Mouse (Mus musculus) neural tube, embryonic 13.5 days (tissue): Measurements from ENCODE around the gene Adam19. TPM values are rescaled to one million over a fixed set of nuclear protein-coding genes. Genes with fewer than 3 reads are reported as not detected.
"Not testable (repeated sequence)": the region's sequence is repeated elsewhere in the genome, so short reads cannot be mapped to it uniquely, and the experiment has no call there.

Experiments used
- ATAC-seq: fragments of 200-750 bp; cut with Nextera tagmentation; 2 replicates; pipeline ENCODE4 v1.8.0; 2017; ENCODE audit warnings: low read depth, mild to moderate bottlenecking, moderate TSS enrichment, moderate library complexity
- H3K27ac ChIP-seq: fragments of 300-500 bp; sonication (generic); replicated peaks from 2 replicates; pipeline ENCODE4 v1.5.1; 2015; ENCODE audit warnings: moderate library complexity, mild to moderate bottlenecking, inconsistent platforms
- H3K27me3 ChIP-seq: fragments of 300-500 bp; sonication (generic); 2 replicates; pipeline ENCODE4 v1.6.1; 2015; ENCODE audit warnings: mild to moderate bottlenecking, inconsistent platforms
- H3K36me3 ChIP-seq: fragments of 300-500 bp; sonication (generic); 2 replicates; pipeline ENCODE4 v1.6.1; 2015; ENCODE audit warnings: mild to moderate bottlenecking, inconsistent platforms
- H3K4me1 ChIP-seq: fragments of 300-500 bp; sonication (generic); replicated peaks from 2 replicates; pipeline ENCODE4 v1.6.1; 2015; ENCODE audit warnings: inconsistent platforms
- H3K4me2 ChIP-seq: fragments of 300-500 bp; sonication (generic); 2 replicates; pipeline ENCODE4 v1.6.1; 2015; ENCODE audit warnings: inconsistent platforms, mild to moderate bottlenecking, moderate library complexity
- H3K4me3 ChIP-seq: fragments of 300-500 bp; sonication (generic); 2 replicates; pipeline ENCODE4 v1.5.1; 2015; ENCODE audit warnings: mild to moderate bottlenecking, inconsistent platforms
- H3K9ac ChIP-seq: fragments of 300-500 bp; sonication (generic); 2 replicates; pipeline ENCODE4 v1.6.1; 2015; ENCODE audit warnings: moderate library complexity, mild to moderate bottlenecking, inconsistent platforms
- H3K9me3 ChIP-seq: fragments of 300-500 bp; sonication (generic); 2 replicates; pipeline ENCODE4 v1.6.1; 2016; ENCODE audit warnings: inconsistent platforms
- WGBS: fragments of 180-500 bp; shearing (Covaris S2); methylation state at CpG from one replicate; pipeline ENCODE4 v1.1.7; 2015; 5-methylcytosine and 5-hydroxymethylcytosine counted together
- microRNA-seq: library from miRNA; unstranded; fragments of <30 nt; microRNA quantifications from one replicate; pipeline ENCODE4, GENCODE M21; 2016
- polyA plus RNA-seq: library from polyadenylated mRNA; unstranded; fragments of >200 nt; fragmentation: Nextera tagmentation; extraction: Ambion mirVana; gene quantifications from 2 replicates; pipeline ENCODE4 v1.2.1, GENCODE M21; 2015

Gene Adam19
- polyA plus RNA-seq, 1 experiment from 2014 or later, result 19.2 TPM

DNA sequence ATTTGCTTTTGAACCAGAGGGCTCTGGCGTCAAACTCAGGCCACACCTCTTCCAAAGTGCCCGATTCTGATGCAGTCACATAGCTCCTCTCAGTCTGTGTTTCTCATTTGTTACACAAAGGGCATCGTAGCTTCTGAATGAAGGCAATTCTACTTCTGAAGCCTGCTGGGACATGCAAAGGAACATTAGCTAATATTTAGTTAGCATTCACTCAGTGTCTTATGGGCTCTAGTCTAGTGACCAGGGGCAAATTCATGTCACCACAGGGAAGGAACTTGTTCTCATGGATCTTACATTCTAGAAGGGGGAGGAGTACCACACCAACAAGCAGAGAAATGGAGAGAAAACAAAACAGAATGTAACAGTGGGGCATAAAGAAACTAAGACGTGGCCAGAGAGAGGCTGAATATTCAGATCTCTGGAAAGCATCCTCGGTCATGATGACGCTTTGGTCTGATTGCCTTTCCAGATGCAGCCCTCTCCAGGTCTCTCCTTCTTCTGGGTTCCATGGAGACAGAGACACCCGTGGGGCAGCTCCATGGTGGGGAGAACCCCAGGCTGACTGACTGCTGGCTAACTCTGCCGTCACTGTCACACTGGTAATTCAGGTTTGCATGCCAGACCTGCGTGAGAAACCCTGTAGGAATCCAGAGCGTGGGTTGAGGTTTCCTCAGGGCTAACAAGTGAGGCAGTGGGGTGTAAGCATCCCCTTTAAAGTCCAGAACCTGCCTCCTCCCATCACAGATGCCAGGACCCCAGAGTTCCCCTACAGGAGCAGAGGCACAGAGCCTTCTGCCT lies 121.7 kb downstream of the Adam19 start:
- Histone ChIP-seq H3K4me1 (no peaks in the 10 kb centered on the region), H3K27me3 (no peaks in the 10 kb centered on the region), H3K4me3 (no peak overlapping the region), H3K9me3 (no peaks in the 10 kb centered on the region), H3K36me3 (no peaks in the 10 kb centered on the region), H3K27ac (no peak overlapping the region), H3K9ac (no peak overlapping the region), H3K4me2 (no peak overlapping the region)
- WGBS, result 72% methylated on average over 10 of the region's 10 CpGs
- no peak for ATAC-seq

DNA sequence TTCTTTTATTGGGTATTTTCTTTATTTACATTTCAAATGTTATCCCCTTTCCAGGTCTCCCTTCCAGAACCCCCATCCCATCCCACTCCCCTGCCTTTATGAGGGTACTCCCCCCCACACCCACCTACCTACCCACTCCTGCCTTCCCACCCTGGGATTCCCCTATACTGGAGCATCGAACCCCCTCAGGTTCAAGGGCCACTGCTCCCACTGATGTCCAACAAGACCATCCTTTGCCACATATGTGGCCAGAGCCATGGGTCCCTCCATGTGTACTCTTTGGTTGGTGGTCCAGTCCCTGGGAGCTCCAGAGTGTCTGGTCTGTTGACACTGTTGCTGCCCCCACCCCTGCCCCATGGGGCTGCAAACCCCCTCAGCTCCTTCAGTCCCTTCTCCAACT lies 126.2 kb downstream of the Adam19 start:
- ATAC-seq, result not testable (repeated sequence)

DNA sequence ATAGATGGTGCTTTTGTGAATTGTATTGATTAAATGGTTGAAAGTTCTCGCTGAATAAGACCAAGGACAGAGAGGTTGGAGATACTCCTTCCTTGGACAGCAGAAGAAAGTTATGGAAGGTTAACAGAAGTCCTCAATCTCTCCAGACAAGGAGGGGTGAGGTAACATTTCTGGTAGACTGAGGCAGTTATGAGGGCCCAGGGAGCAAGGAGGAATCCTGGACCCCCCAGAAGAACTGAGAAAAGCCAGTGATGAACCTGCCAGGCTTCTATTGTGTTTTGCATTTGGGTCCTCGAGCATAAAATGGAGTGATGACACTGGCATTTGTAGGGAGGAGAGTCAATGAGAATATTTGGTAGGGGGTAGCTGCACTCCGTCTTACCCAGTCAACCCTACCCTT lies 129.2 kb downstream of the Adam19 start:
- WGBS, result 67% methylated on average over 3 of the region's 3 CpGs
- no peak for ATAC-seq
- H3K4me1 ChIP-seq, result 0 out of 2 replicates have a peak, but pooled peaks cover 6% of the 10 kb centered on the region
- no peaks in the 10 kb centered on the region for H3K9me3 ChIP-seq
- no peak overlapping the region for H3K4me3 ChIP-seq
- H3K9ac ChIP-seq, result no peak overlapping the region
- no peaks in the 10 kb centered on the region for H3K27me3 ChIP-seq
- H3K36me3 ChIP-seq, result no peaks in the 10 kb centered on the region
- H3K4me2 ChIP-seq, result no peak overlapping the region
- H3K27ac ChIP-seq, result no peak overlapping the region

More for the DNA sequence above, 126.2 kb downstream of the Adam19 start:
- not testable (repeated sequence) for H3K9me3 ChIP-seq, H3K4me2 ChIP-seq, H3K4me3 ChIP-seq, H3K27me3 ChIP-seq, H3K36me3 ChIP-seq, H3K4me1 ChIP-seq, H3K9ac ChIP-seq, H3K27ac ChIP-seq
- WGBS, result 88% methylated on average over 1 of the region's 1 CpGs

DNA sequence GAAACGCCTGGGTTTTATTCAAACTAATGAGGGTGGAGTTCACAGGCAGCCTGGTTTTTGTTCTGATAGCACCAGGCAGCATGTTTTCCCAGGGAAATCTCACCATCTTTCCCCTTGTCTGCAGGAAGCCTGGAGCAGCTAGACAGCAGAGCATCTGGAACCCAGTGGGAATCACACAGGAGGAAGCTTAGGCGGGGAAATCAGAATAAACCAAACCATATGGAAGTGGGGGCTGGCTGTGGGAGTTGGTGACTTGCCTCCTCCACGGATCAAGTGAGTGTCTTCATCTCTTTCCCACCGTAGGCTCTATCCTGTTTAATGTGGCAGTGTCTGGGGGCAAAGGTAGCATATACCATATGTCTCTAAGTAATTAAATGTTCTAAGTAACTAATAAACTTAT lies 129.7 kb downstream of the Adam19 start:
- 0 out of 2 replicates have a peak, but pooled peaks cover 6% of the 10 kb centered on the region for H3K4me1 ChIP-seq
- 35% methylated on average over 4 of the region's 4 CpGs for WGBS
- no peak overlapping the region for H3K27ac ChIP-seq
- H3K4me3 ChIP-seq, result no peak overlapping the region
- no peaks in the 10 kb centered on the region for H3K27me3 ChIP-seq
- ATAC-seq, result no peak
- H3K36me3 ChIP-seq, result no peaks in the 10 kb centered on the region
- H3K4me2 ChIP-seq, result no peak overlapping the region
- no peaks in the 10 kb centered on the region for H3K9me3 ChIP-seq
- H3K9ac ChIP-seq, result no peak overlapping the region

DNA sequence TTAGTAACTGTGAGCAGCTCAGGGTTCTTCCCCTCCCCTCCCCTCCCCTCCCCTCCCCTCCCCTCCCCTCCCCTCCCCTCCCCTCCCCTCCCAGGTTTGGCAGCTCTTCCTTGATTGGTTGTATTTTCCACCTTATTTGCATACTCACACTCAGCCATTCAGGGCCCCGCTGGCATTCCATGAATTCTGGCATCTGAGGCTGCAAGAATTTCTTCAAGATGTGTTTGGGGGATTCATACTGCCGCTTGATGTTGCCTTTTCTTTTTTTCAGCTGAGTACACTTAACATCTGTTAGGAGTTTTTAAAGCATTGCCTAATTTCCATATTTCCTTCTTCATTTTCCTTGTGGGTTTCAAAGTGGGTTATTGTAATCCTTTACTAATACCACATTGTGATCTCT lies 132.5 kb downstream of the Adam19 start:
- Histone ChIP-seq H3K9ac (no peak overlapping the region), H3K4me2 (no peak overlapping the region), H3K27ac (no peak overlapping the region), H3K27me3 (no peaks in the 10 kb centered on the region), H3K4me1 (0 out of 2 replicates have a peak, but pooled peaks cover 6% of the 10 kb centered on the region), H3K36me3 (peaks cover 13% of the 10 kb centered on the region), H3K4me3 (no peak overlapping the region), H3K9me3 (no peaks in the 10 kb centered on the region)
- 65% methylated on average over 2 of the region's 2 CpGs for WGBS
- no peak for ATAC-seq

DNA sequence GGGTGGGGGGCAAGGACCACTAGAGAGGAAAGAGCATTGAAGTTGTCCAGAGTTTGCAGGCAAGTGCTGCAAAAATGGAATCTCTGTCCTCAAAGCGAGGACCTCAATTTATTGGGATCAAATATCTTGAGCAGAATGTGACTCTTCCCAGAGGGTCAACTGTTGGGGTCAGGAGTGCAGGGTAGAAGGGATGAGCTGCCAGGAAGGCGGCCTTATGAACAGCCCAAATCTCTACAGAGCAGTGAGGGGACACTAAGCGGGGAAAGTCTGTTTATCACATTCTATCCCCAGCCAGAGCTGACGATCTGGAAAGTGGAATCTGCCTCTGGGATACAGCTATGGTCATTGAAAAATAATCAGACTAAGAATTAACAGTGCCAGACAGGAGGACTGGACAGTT lies 138.4 kb downstream of the Adam19 start:
- no peaks in the 10 kb centered on the region for H3K9me3 ChIP-seq
- no peak overlapping the region for H3K4me3 ChIP-seq
- H3K4me1 ChIP-seq, result no peaks in the 10 kb centered on the region
- no peak overlapping the region for H3K9ac ChIP-seq
- H3K4me2 ChIP-seq, result no peak overlapping the region
- WGBS, result 79% methylated on average over 4 of the region's 4 CpGs
- no peak overlapping the region for H3K27ac ChIP-seq
- no peaks in the 10 kb centered on the region for H3K27me3 ChIP-seq
- H3K36me3 ChIP-seq, result peaks cover 66% of the 10 kb centered on the region
- no peak for ATAC-seq

Small RNAs within 50 kb of the gene (microRNA-seq; reads per million reads assigned to microRNA genes)
- not detected for gene Mir7239
- gene Mir8100, result not detected

Other genes with a start within 250 kb of the Adam19 start
- gene Clint1, start 203.9 kb upstream of the Adam19 start, polyA plus RNA-seq, result 50.5 and 58.8 TPM in 2 replicates
- gene Lsm11, start 111.1 kb upstream of the Adam19 start, polyA plus RNA-seq, result 15.1 and 16.9 TPM in 2 replicates
- gene Thg1l, start 100.5 kb upstream of the Adam19 start, polyA plus RNA-seq, result 10.0 and 10.7 TPM in 2 replicates
- 0.12 and 0.14 TPM in 2 replicates for gene Sox30, start 75.7 kb upstream of the Adam19 start, polyA plus RNA-seq
- 6.6 and 7.2 TPM in 2 replicates for gene Gm12166, start 3.7 kb upstream of the Adam19 start, polyA plus RNA-seq
- 0.11 and 0.25 TPM in 2 replicates for gene Nipal4, start 110.5 kb downstream of the Adam19 start, polyA plus RNA-seq
- 0.46 and 0.84 TPM in 2 replicates for gene Fndc9, start 179.5 kb downstream of the Adam19 start, polyA plus RNA-seq